Mouse (Mus musculus) skeletal muscle tissue, adult 2 months (tissue): ENCODE results near the gene Zfp672.
"Not testable (repeated sequence)": the region's sequence is repeated elsewhere in the genome, so short reads cannot be mapped to it uniquely, and the experiment has no call there.

ENCODE experiments used
- DNase-seq: peaks from one replicate; pipeline ENCODE4 v3.0.0-alpha.2; 2012; ENCODE audit warnings: low read depth, low spot score

Gene Zfp672

GRCm38 (mm10) chr11:58330276-58331148, at the start of gene Zfp672, which contains the start of gene Sh3bp5l:
Zfp672 (minus strand) TSS chr11:58330339.
Sh3bp5l (plus strand) TSS chr11:58330724.
- peak; percentile 92 for DNase-seq

GRCm38 (mm10) chr11:58379516-58379915, 49.4 kb upstream of the Zfp672 start:
- DNase-seq, result no peak

- no peak for DNase-seq
Measured at GRCm38 (mm10) chr11:58378763-58379278, 48.7 kb upstream of the Zfp672 start, which contains the start of gene Lypd8. Lypd8 (plus strand) TSS chr11:58379043.

GRCm38 (mm10) chr11:58377686-58378085, 47.5 kb upstream of the Zfp672 start:
- DNase-seq, result no peak

- no peak for DNase-seq
Measured at GRCm38 (mm10) chr11:58377273-58377672, 47.1 kb upstream of the Zfp672 start.

GRCm38 (mm10) chr11:58366191-58366590, 36.1 kb upstream of the Zfp672 start:
- not testable (repeated sequence) for DNase-seq

- no peak for DNase-seq
Measured at GRCm38 (mm10) chr11:58364454-58364853, 34.3 kb upstream of the Zfp672 start.

- DNase-seq, result not testable (repeated sequence)
Measured at GRCm38 (mm10) chr11:58362562-58362961, 32.4 kb upstream of the Zfp672 start.

- DNase-seq, result no peak
Measured at GRCm38 (mm10) chr11:58357844-58358534, 27.9 kb upstream of the Zfp672 start.

GRCm38 (mm10) chr11:58357042-58357441, 26.9 kb upstream of the Zfp672 start:
- no peak for DNase-seq

GRCm38 (mm10) chr11:58354927-58355326, 24.8 kb upstream of the Zfp672 start:
- no peak for DNase-seq

GRCm38 (mm10) chr11:58354476-58354875, 24.3 kb upstream of the Zfp672 start:
- no peak for DNase-seq

GRCm38 (mm10) chr11:58353709-58354108, 23.6 kb upstream of the Zfp672 start:
- DNase-seq, result no peak

- DNase-seq, result no peak
Measured at GRCm38 (mm10) chr11:58352681-58353548, 22.8 kb upstream of the Zfp672 start.

GRCm38 (mm10) chr11:58351179-58351578, 21.0 kb upstream of the Zfp672 start:
- no peak for DNase-seq

GRCm38 (mm10) chr11:58350628-58351027, 20.5 kb upstream of the Zfp672 start:
- DNase-seq, result no peak

- no peak for DNase-seq
Measured at GRCm38 (mm10) chr11:58346745-58347144, 16.6 kb upstream of the Zfp672 start.

- DNase-seq, result peak; percentile 62
Measured at GRCm38 (mm10) chr11:58334746-58335145, 4.6 kb upstream of the Zfp672 start.

- no peak for DNase-seq
Measured at GRCm38 (mm10) chr11:58331546-58331945, 1.4 kb upstream of the Zfp672 start.

GRCm38 (mm10) chr11:58331149-58331495, 983 bp upstream of the Zfp672 start:
- no peak for DNase-seq

- DNase-seq, result no peak
Measured at GRCm38 (mm10) chr11:58329906-58330275, 248 bp downstream of the Zfp672 start.

- no peak for DNase-seq
Measured at GRCm38 (mm10) chr11:58326781-58327180, 3.4 kb downstream of the Zfp672 start.
